ENCODE assay signal across 25 mouse cellular contexts in genomic region chr13:108320216-108320615, GRCm38 (mm10). TPM values are rescaled to one million over a fixed set of nuclear protein-coding genes. Genes with fewer than 3 reads are reported as not detected.
A peak's percentile ranks its signal among the peaks of the same experiment; 100 is the strongest.
DNase-seq lines count a peak whose midpoint lies in the region; ATAC-seq and TF ChIP-seq lines count a peak whose summit lies in the region.
"Had no signal": no experiment of that assay in that cellular context is flagged by ENCODE, and none has a peak within 500 bp of the region (broad histone marks: within the 10 kb centered on the region; RNA-seq: fewer than 3 reads in every experiment).

No protein-coding gene starts in this region.

- WGBS in stomach, postnatal 0 days: 86% methylated on average over 8 of the region's 8 CpGs

- peaks cover 83% of the 10 kb centered on the region for H3K4me1 ChIP-seq in megakaryocyte, embryonic 14.5 days
- H3K4me1 ChIP-seq in MEL (ENCODE audit: control insufficient read depth in 1 of 2, insufficient read depth in 2 of 2, low read length in 2 of 2): peaks cover 5 to 17% of the 10 kb centered on the region in 2 experiments
- H3K4me1 ChIP-seq in stomach, postnatal 0 days (replicated peaks; ENCODE audit: control insufficient read depth, insufficient read depth): 0 out of 2 replicates have a peak, but pooled peaks cover 3% of the 10 kb centered on the region

- H3K27me3 ChIP-seq in megakaryocyte, embryonic 14.5 days (replicated peaks): no peaks in the 10 kb centered on the region
- no peaks in the 10 kb centered on the region for H3K27me3 ChIP-seq in MEL (ENCODE audit: control insufficient read depth in 1 of 2, insufficient read depth in 2 of 2, low read length in 2 of 2)
- H3K27me3 ChIP-seq in stomach, postnatal 0 days (ENCODE audit: control insufficient read depth, insufficient read depth, low read length): no peaks in the 10 kb centered on the region
- H3K27me3 ChIP-seq: CH12.LX, Patski had no signal

- TF ChIP-seq EP300 in MEL (IDR thresholded peaks at IDR 0.05; ENCODE audit: low read depth in 1 of 2, low read length in 2 of 2): no peak
- TF ChIP-seq EP300 in stomach, postnatal 0 days (optimal IDR thresholded peaks at IDR 0.05): no peak

- no peak for ATAC-seq in megakaryocyte, adult 5-6 weeks (ENCODE audit: poor library complexity, severe bottlenecking)
- no peak for ATAC-seq in stomach, postnatal 0 days (ENCODE audit: low FRiP score, low TSS enrichment)
- ATAC-seq: activated CD4-positive, CD25-positive, alpha-beta regulatory T cell, adult 4 months; CD4-positive, CD25-positive, alpha-beta regulatory T cell, adult 4 months; Patski had no signal

- H3K4me3 ChIP-seq in megakaryocyte, embryonic 14.5 days (replicated peaks): peak overlapping the region; percentile 6
- no peak overlapping the region for H3K4me3 ChIP-seq in MEL (ENCODE audit: control insufficient read depth in 1 of 2, insufficient read depth in 1 of 2, low read depth in 2 of 2, low read length in 2 of 2)
- H3K4me3 ChIP-seq in stomach, postnatal 0 days (ENCODE audit: low read depth, low read length): no peak overlapping the region

- no peak for TF ChIP-seq POLR2A in MEL (IDR thresholded peaks at IDR 0.05; ENCODE audit: control insufficient read depth in 1 of 2, insufficient read depth in 1 of 2, low read depth in 1 of 2, low read length in 2 of 2, poor library complexity in 1 of 2)

- DNase-seq in heart, adult 11 months: peak; percentile 87
- no peak for DNase-seq in heart, adult 8-10 months (ENCODE audit: low spot score)
- DNase-seq in 416B (ENCODE audit: low read depth) (peak; percentile 47), MEL (ENCODE audit: low read depth, low spot score) (peak; percentile 25)
- DNase-seq in stomach, postnatal 0 days (ENCODE audit: low spot score): no peak
- no peak for DNase-seq in adrenal gland, adult (ENCODE audit: inconsistent age in 2 of 2, low spot score in 1 of 2)
- DNase-seq: adrenal gland, adult 2 months; adrenal gland, adult 8-10 months; adrenal gland, postnatal 10 days; adrenal gland, postnatal 14 days; adrenal gland, postnatal 25 days; adrenal gland, postnatal 36 days; B cell, adult 2 months; cerebellum, adult 11 months; cerebellum, adult 11-12 months; cerebellum, adult 18-20 months; cerebellum, adult 2 months; cerebellum, adult 8-10 months had no signal

- peaks cover 20% of the 10 kb centered on the region for H3K9me3 ChIP-seq in megakaryocyte, embryonic 14.5 days
- H3K9me3 ChIP-seq in MEL (replicated peaks; ENCODE audit: insufficient read depth, low read length): no peaks in the 10 kb centered on the region
- H3K9me3 ChIP-seq in stomach, postnatal 0 days (ENCODE audit: control insufficient read depth, low read length): no peaks in the 10 kb centered on the region
- H3K9me3 ChIP-seq: G1E had no signal

- H3K79me2 ChIP-seq in MEL (ENCODE audit: control insufficient read depth, insufficient read depth, low read length, poor library complexity): peaks cover 28% of the 10 kb centered on the region

- no peak overlapping the region for H3K9ac ChIP-seq in MEL (ENCODE audit: control insufficient read depth, low read depth, low read length, poor library complexity, severe bottlenecking)
- H3K9ac ChIP-seq in stomach, postnatal 0 days (ENCODE audit: low read length): no peak overlapping the region

- TF ChIP-seq CTCF in MEL (IDR thresholded peaks at IDR 0.05 in 2 of 3, conservative IDR thresholded peaks at IDR 0.05 in 1 of 3; ENCODE audit: control insufficient read depth in 1 of 3, insufficient read depth in 1 of 3, low read depth in 2 of 3, low read length in 3 of 3, poor library complexity in 1 of 3, severe bottlenecking in 1 of 3): no peak
- TF ChIP-seq CTCF in stomach, postnatal 0 days (IDR thresholded peaks at IDR 0.05; ENCODE audit: low read depth): no peak

- H3K4me2 ChIP-seq in stomach, postnatal 0 days (replicated peaks; ENCODE audit: low read depth): no peak overlapping the region

- H3K36me3 ChIP-seq in megakaryocyte, embryonic 14.5 days (replicated peaks; ENCODE audit: low read length): peaks cover 74% of the 10 kb centered on the region
- H3K36me3 ChIP-seq in MEL (ENCODE audit: control insufficient read depth in 1 of 2, insufficient read depth in 2 of 2, low read length in 2 of 2): peaks cover 1 to 10% of the 10 kb centered on the region in 2 experiments; a peak in 3 of 4 replicates
- no peaks in the 10 kb centered on the region for H3K36me3 ChIP-seq in stomach, postnatal 0 days (ENCODE audit: control insufficient read depth, insufficient read depth, low read length)

- H3K27ac ChIP-seq in MEL (ENCODE audit: control insufficient read depth, low read depth, low read length): no peak overlapping the region
- no peak overlapping the region for H3K27ac ChIP-seq in stomach, postnatal 0 days (replicated peaks)

- TF ChIP-seq RAD21 in MEL (IDR thresholded peaks at IDR 0.05; ENCODE audit: low read depth, low read length): no peak

TF ChIP-seq in MEL, 35 proteins besides CTCF, POLR2A, EP300 and RAD21:
- TF ChIP-seq MAX (IDR thresholded peaks at IDR 0.05; ENCODE audit: low read length): no peak
- TF ChIP-seq SMC3 (IDR thresholded peaks at IDR 0.05; ENCODE audit: low read depth, low read length): no peak
- TF ChIP-seq ZC3H11A (IDR thresholded peaks at IDR 0.05; ENCODE audit: low read depth, low read length): no peak
- TF ChIP-seq POLR2AphosphoS5 (IDR thresholded peaks at IDR 0.05; ENCODE audit: borderline replicate concordance, low read depth, low read length): no peak
- no peak for TF ChIP-seq CHD2 (IDR thresholded peaks at IDR 0.05; ENCODE audit: low read length)
- no peak for TF ChIP-seq ETS1 (IDR thresholded peaks at IDR 0.05; ENCODE audit: low read depth, low read length)
- TF ChIP-seq MEF2A (IDR thresholded peaks at IDR 0.05; ENCODE audit: extremely low read depth, insufficient replicate concordance, low read depth, low read length, poor library complexity, severe bottlenecking): no peak
- no peak for TF ChIP-seq USF1 (IDR thresholded peaks at IDR 0.05; ENCODE audit: low read depth, low read length)
- TF ChIP-seq GABPA (IDR thresholded peaks at IDR 0.05; ENCODE audit: low read depth, low read length): no peak
- no peak for TF ChIP-seq ZNF384 (IDR thresholded peaks at IDR 0.05; ENCODE audit: low read depth, low read length)
- no peak for TF ChIP-seq TCF12 (IDR thresholded peaks at IDR 0.05; ENCODE audit: low read depth, low read length)
- no peak for TF ChIP-seq E2F4 (IDR thresholded peaks at IDR 0.05; ENCODE audit: borderline replicate concordance, low read depth, low read length)
- no peak for TF ChIP-seq POLR2AphosphoS2 (IDR thresholded peaks at IDR 0.05; ENCODE audit: low read length)
- no peak for TF ChIP-seq ZKSCAN1 (IDR thresholded peaks at IDR 0.05; ENCODE audit: low read depth, low read length)
- no peak for TF ChIP-seq UBTF (IDR thresholded peaks at IDR 0.05; ENCODE audit: borderline replicate concordance, insufficient read depth, low read depth, low read length)
- TF ChIP-seq GATA1 (IDR thresholded peaks at IDR 0.05; ENCODE audit: low read depth, low read length): no peak

RNA-seq across cellular contexts. Expression of gene Depdc1b, which starts 4.1 kb away (rescaled TPM):
- total RNA-seq in heart, adult 8-10 months (2022): under 1 TPM in 3 of 4 experiments, not detected in 1; 0.16 to 0.56 (median 0.43) TPM
- polyA plus RNA-seq in megakaryocyte, embryonic 14.5 days (2012; ENCODE audit: insufficient read depth, low replicate concordance): 0.65 and 4.7 TPM in 2 replicates
- 38.3 and 42.7 TPM in 2 replicates for total RNA-seq in megakaryocyte, adult 5-6 weeks (2015)
- 29.6 and 34.7 TPM in 2 replicates for total RNA-seq in megakaryocyte, adult 5-6 weeks (2017)
- total RNA-seq in MEL (2012; rRNA removed): 25.3 and 28.6 TPM in 2 replicates
- 10 to 100 TPM in 1 of 2 experiments, not detected in 1; 21.2 TPM for polyA plus RNA-seq in MEL (2012; ENCODE audit: insufficient read depth in 1 of 2, insufficient read length in 2 of 2, low read depth in 1 of 2, low replicate concordance in 2 of 2, missing spikeins in 1 of 2)
- 1.2 and 1.5 TPM in 2 replicates for polyA plus RNA-seq in stomach, postnatal 0 days (2015; fragmentation: Nextera tagmentation; extraction: Ambion mirVana)

Comparison
In these comparisons a context has a peak if more than half of its experiments do, and no peak if none do; other contexts are left out.
1. DNase-seq: peak in heart, adult 11 months (single experiment), 416B (single experiment) and MEL (single experiment); none in heart, adult 8-10 months (single experiment), stomach, postnatal 0 days (single experiment) and adrenal gland, adult (0 of 2).
2. RNA of gene Depdc1b, which starts 4.1 kb away (total RNA-seq): 29.6 to 42.7 TPM in megakaryocyte, adult 5-6 weeks and 25.3 to 28.6 TPM in MEL; 0.16 to 0.56 TPM in heart, adult 8-10 months; every median in the first group is over 10 times any median in the second.